Mouse (Mus musculus): ENCODE data around the gene Ofd1. TPM values are rescaled to one million over a fixed set of nuclear protein-coding genes. Genes with fewer than 3 reads are reported as not detected.
A peak's percentile ranks its signal among the peaks of the same experiment; 100 is the strongest.

The Ofd1 gene
- polyA plus RNA-seq (2015; fragmentation: Nextera tagmentation; extraction: Ambion mirVana), result 7.1 and 7.2 TPM in 2 replicates

GRCm38 (mm10) chrX:166440616-166441063 is at the start of gene Ofd1:
Gene Ofd1 (minus strand): TSS chrX:166440704.
- peaks cover 43% of the 10 kb centered on the region for H3K27me3 ChIP-seq
- ATAC-seq (ENCODE audit: low read depth), result peak; percentile 98
- H3K4me3 ChIP-seq, result peak within 1 kb of the TSS; percentile 62
- H3K9ac ChIP-seq, result peak within 1 kb of the TSS; percentile 86
- H3K9me3 ChIP-seq, result no peaks in the 10 kb centered on the region
- H3K4me1 ChIP-seq (replicated peaks), result peaks cover 12% of the 10 kb centered on the region
- no peaks in the 10 kb centered on the region for H3K36me3 ChIP-seq
- peak within 1 kb of the TSS; percentile 88 for H3K27ac ChIP-seq (replicated peaks)
- peak within 1 kb of the TSS; percentile 60 for H3K4me2 ChIP-seq
- WGBS, result 24% methylated on average over 44 of the region's 44 CpGs

GRCm38 (mm10) chrX:166479365-166479983 is 39.0 kb upstream of the Ofd1 start, which contains the start of gene Rab9:
Gene Rab9 (minus strand): TSS chrX:166479867.
- ATAC-seq (ENCODE audit: low read depth), result peak; percentile 99
- 7% methylated on average over 38 of the region's 41 CpGs for WGBS

GRCm38 (mm10) chrX:166478631-166479364 is 38.3 kb upstream of the Ofd1 start:
- H3K27me3 ChIP-seq, result peaks cover 13% of the 10 kb centered on the region; the same call in 1 of the 2 replicates
- H3K4me3 ChIP-seq, result peak overlapping the region; percentile 57
- peak overlapping the region; percentile 77 for H3K9ac ChIP-seq
- 24% methylated on average over 28 of the region's 28 CpGs for WGBS
- H3K27ac ChIP-seq (replicated peaks), result peak overlapping the region; percentile 79; the same call in 1 of the 2 replicates
- 0 out of 2 replicates have a peak, but pooled peaks cover 3% of the 10 kb centered on the region for H3K36me3 ChIP-seq
- ATAC-seq (ENCODE audit: low read depth), result peak; percentile 75
- peaks cover 32% of the 10 kb centered on the region for H3K4me1 ChIP-seq (replicated peaks)
- H3K9me3 ChIP-seq, result no peaks in the 10 kb centered on the region
- H3K4me2 ChIP-seq, result peak overlapping the region; percentile 64

More at GRCm38 (mm10) chrX:166479365-166479983, 39.0 kb upstream of the Ofd1 start, which contains the start of gene Rab9:
- H3K27me3 ChIP-seq, result peaks cover 14% of the 10 kb centered on the region; the same call in 1 of the 2 replicates
- H3K4me3 ChIP-seq, result peak within 1 kb of the TSS; percentile 57
- peak within 1 kb of the TSS; percentile 64 for H3K4me2 ChIP-seq
- no peaks in the 10 kb centered on the region for H3K9me3 ChIP-seq
- peaks cover 28% of the 10 kb centered on the region for H3K4me1 ChIP-seq (replicated peaks)
- peak within 1 kb of the TSS; percentile 77 for H3K9ac ChIP-seq
- H3K36me3 ChIP-seq, result 0 out of 2 replicates have a peak, but pooled peaks cover 3% of the 10 kb centered on the region
- H3K27ac ChIP-seq (replicated peaks), result peak within 1 kb of the TSS; percentile 79

- Histone ChIP-seq H3K4me2 (peak overlapping the region; percentile 64), H3K4me1 (replicated peaks) (peaks cover 32% of the 10 kb centered on the region), H3K9ac (peak overlapping the region; percentile 6; the same call in 1 of the 2 replicates), H3K9me3 (no peaks in the 10 kb centered on the region), H3K27me3 (peaks cover 9% of the 10 kb centered on the region), H3K36me3 (0 out of 2 replicates have a peak, but pooled peaks cover 3% of the 10 kb centered on the region), H3K4me3 (peak overlapping the region; percentile 57; the same call in 1 of the 2 replicates), H3K27ac (replicated peaks) (no peak overlapping the region)
- 75% methylated on average over 6 of the region's 6 CpGs for WGBS
- no peak for ATAC-seq (ENCODE audit: low read depth)
These were observed 36.9 kb upstream of the Ofd1 start for GRCm38 (mm10) chrX:166477393-166477792.

GRCm38 (mm10) chrX:166472612-166473011 is 32.1 kb upstream of the Ofd1 start:
- 91% methylated on average over 6 of the region's 6 CpGs for WGBS
- Histone ChIP-seq H3K9me3 (no peaks in the 10 kb centered on the region), H3K4me1 (replicated peaks) (peaks cover 24% of the 10 kb centered on the region), H3K36me3 (0 out of 2 replicates have a peak, but pooled peaks cover 6% of the 10 kb centered on the region), H3K4me3 (no peak overlapping the region), H3K27ac (replicated peaks) (no peak overlapping the region), H3K4me2 (no peak overlapping the region), H3K27me3 (peaks cover 5% of the 10 kb centered on the region), H3K9ac (no peak overlapping the region)
- ATAC-seq (ENCODE audit: low read depth), result no peak

- Histone ChIP-seq H3K9me3 (no peaks in the 10 kb centered on the region), H3K9ac (no peak overlapping the region), H3K27ac (replicated peaks) (no peak overlapping the region), H3K4me1 (replicated peaks) (no peaks in the 10 kb centered on the region), H3K36me3 (0 out of 2 replicates have a peak, but pooled peaks cover 2% of the 10 kb centered on the region), H3K27me3 (no peaks in the 10 kb centered on the region; the same call in 1 of the 2 replicates), H3K4me2 (no peak overlapping the region), H3K4me3 (no peak overlapping the region)
- no peak for ATAC-seq (ENCODE audit: low read depth)
- 96% methylated on average over 7 of the region's 7 CpGs for WGBS
These were observed 27.8 kb upstream of the Ofd1 start for GRCm38 (mm10) chrX:166468321-166468720.

GRCm38 (mm10) chrX:166455525-166455924 is 15.0 kb upstream of the Ofd1 start:
- Histone ChIP-seq H3K4me1 (replicated peaks) (no peaks in the 10 kb centered on the region), H3K9ac (no peak overlapping the region), H3K27me3 (peaks cover 12% of the 10 kb centered on the region; the same call in 1 of the 2 replicates), H3K36me3 (0 out of 2 replicates have a peak, but pooled peaks cover 13% of the 10 kb centered on the region), H3K4me2 (no peak overlapping the region), H3K27ac (replicated peaks) (no peak overlapping the region), H3K9me3 (no peaks in the 10 kb centered on the region), H3K4me3 (no peak overlapping the region)
- 96% methylated on average over 1 of the region's 1 CpGs for WGBS
- no peak for ATAC-seq (ENCODE audit: low read depth)

- Histone ChIP-seq H3K27me3 (peaks cover 12% of the 10 kb centered on the region; the same call in 1 of the 2 replicates), H3K9ac (no peak overlapping the region), H3K4me2 (no peak overlapping the region), H3K36me3 (peaks cover 21% of the 10 kb centered on the region; the same call in 1 of the 2 replicates), H3K27ac (replicated peaks) (no peak overlapping the region), H3K9me3 (no peaks in the 10 kb centered on the region), H3K4me1 (replicated peaks) (no peaks in the 10 kb centered on the region), H3K4me3 (no peak overlapping the region)
- WGBS, result 74% methylated on average over 3 of the region's 3 CpGs
- ATAC-seq (ENCODE audit: low read depth), result no peak
These were observed 13.8 kb upstream of the Ofd1 start for GRCm38 (mm10) chrX:166454331-166454730.

GRCm38 (mm10) chrX:166453532-166453931 is 13.0 kb upstream of the Ofd1 start:
- Histone ChIP-seq H3K4me1 (replicated peaks) (no peaks in the 10 kb centered on the region), H3K36me3 (peaks cover 21% of the 10 kb centered on the region; the same call in 1 of the 2 replicates)
- no peak for ATAC-seq (ENCODE audit: low read depth)

GRCm38 (mm10) chrX:166444552-166444951 is 4.0 kb upstream of the Ofd1 start:
- no peak overlapping the region for H3K27ac ChIP-seq (replicated peaks)
- H3K9me3 ChIP-seq, result no peaks in the 10 kb centered on the region
- WGBS, result 85% methylated on average over 3 of the region's 3 CpGs
- H3K4me1 ChIP-seq (replicated peaks), result peaks cover 10% of the 10 kb centered on the region
- H3K4me3 ChIP-seq, result no peak overlapping the region
- peaks cover 32% of the 10 kb centered on the region for H3K27me3 ChIP-seq
- no peaks in the 10 kb centered on the region for H3K36me3 ChIP-seq
- no peak overlapping the region for H3K9ac ChIP-seq
- no peak for ATAC-seq (ENCODE audit: low read depth)
- no peak overlapping the region for H3K4me2 ChIP-seq

More at GRCm38 (mm10) chrX:166453532-166453931, 13.0 kb upstream of the Ofd1 start:
- Histone ChIP-seq H3K4me3 (no peak overlapping the region), H3K27ac (replicated peaks) (no peak overlapping the region), H3K9me3 (no peaks in the 10 kb centered on the region), H3K27me3 (peaks cover 12% of the 10 kb centered on the region; the same call in 1 of the 2 replicates), H3K4me2 (no peak overlapping the region), H3K9ac (no peak overlapping the region)
- 84% methylated on average over 6 of the region's 6 CpGs for WGBS

GRCm38 (mm10) chrX:166440036-166440615 is 378 bp downstream of the Ofd1 start, which contains the start of gene Trappc2:
Gene Trappc2 (plus strand): TSS chrX:166440574.
- Histone ChIP-seq H3K4me1 (replicated peaks) (peaks cover 12% of the 10 kb centered on the region), H3K9me3 (no peaks in the 10 kb centered on the region), H3K9ac (peak within 1 kb of the TSS; percentile 86), H3K36me3 (no peaks in the 10 kb centered on the region), H3K4me2 (peak within 1 kb of the TSS; percentile 60), H3K27me3 (peaks cover 47% of the 10 kb centered on the region), H3K27ac (replicated peaks) (peak within 1 kb of the TSS; percentile 88), H3K4me3 (peak within 1 kb of the TSS; percentile 62)
- peak; percentile 87 for ATAC-seq (ENCODE audit: low read depth)
- 28% methylated on average over 35 of the region's 36 CpGs for WGBS
